Mouse (Mus musculus) kidney, postnatal 10 days (tissue): ENCODE measurements at regions not wholly inside any gene's neighbourhood (a gene's known extent, or its start where the extent isn't known, plus 50 kb on each side); places are given as distances from the start of the nearest gene placed in this dataset.

Experiments used
- DNase-seq: peaks from one replicate; pipeline ENCODE4 v3.0.0; 2021; ENCODE audit warnings: mixed read lengths

DNA sequence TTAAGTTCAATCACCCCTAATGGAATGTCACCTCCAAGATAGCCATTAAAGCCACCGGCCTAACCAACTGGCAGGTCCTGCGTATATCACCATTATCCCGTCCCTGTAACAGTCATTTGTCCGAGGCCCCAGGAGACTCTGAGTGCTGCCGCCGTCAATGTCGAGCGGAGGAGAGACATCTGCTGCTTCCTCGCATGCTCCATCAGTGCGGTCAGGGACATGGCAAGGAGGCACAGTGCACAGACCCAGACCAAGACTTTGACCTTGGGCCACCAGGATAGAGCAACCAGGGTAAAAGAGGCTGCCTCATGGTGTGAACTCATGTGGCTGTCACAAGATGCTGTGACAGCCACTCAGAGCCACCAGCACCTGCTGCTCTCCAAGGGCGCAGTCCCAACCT lies 172.9 kb downstream of the Tomm20 start:
- peak; percentile 49 for DNase-seq

- no peak for DNase-seq
Observed at GRCm38 (mm10) chr8:126772194-126772593, 173.4 kb downstream of the Tomm20 start.

- DNase-seq: peak; percentile 62
Observed at GRCm38 (mm10) chr8:126770374-126770773, 175.3 kb downstream of the Tomm20 start.

GRCm38 (mm10) chr8:126768142-126768541 lies 174.4 kb upstream of the Irf2bp2 start:
- DNase-seq: no peak

DNA sequence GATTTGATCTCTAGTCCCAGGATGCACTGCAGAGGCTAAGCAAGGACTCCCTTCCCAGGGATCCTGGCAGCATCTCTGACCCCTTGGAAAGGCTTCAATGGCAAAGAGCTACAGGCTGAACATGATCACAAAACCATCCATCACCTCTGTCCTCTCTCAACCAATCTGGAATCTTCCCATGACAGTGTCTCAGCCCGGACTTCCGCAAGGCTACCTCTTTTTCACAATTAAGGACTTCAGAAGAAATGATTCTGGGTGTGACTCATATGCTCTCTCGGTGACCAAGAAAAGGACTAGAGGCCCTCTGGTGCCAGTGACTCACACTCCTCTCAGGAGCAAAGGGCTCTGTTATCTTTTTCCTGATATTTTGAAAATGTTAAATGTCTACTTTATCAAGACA lies 173.6 kb upstream of the Irf2bp2 start:
- DNase-seq: no peak

DNA sequence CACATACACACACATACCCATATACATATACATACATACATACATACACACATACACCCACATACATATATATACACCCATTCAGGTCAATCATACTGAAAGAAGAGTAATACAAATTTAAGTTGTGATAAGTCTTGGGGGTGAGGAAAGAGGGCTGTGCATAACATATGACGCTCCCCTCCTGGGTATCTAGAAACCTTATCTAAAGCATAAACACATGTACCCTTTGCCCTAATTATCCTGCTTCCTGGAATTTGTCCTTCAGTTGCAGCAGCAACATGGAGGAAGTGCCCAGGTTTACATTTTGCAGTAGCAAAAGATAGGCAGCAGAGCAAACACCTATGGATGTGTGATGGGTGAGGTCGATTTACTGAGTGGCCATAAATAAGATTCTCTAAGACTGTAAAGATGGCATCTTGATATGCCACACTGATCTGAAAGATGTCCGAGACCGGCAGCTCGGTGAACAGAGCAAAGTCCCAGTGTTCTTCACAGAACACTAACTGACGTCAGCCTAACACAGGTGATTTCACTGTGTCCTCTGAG lies 172.0 kb upstream of the Irf2bp2 start:
- DNase-seq: no peak

DNA sequence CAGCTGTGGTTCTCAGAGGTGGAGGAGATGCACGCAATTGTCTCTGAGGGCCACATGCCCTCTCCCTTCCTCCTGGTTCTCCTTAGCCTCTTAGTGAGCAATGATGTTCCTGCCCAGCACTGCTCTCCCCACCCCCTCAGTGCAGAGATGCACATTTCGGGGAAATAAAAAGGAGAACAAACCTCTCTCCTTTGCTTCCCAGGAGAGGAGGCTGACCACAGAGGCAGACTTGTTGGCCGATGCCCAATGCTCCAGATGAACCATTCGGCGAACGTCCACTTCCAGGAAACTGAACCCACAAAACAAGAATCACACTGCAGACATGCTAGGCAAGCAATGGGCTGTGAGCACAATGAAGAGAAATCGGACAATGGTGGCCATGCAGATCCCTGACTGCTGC lies 169.8 kb upstream of the Irf2bp2 start:
- peak; percentile 33 for DNase-seq

GRCm38 (mm10) chr8:126759711-126760110 lies 165.9 kb upstream of the Irf2bp2 start:
- no peak for DNase-seq

- no peak for DNase-seq
Observed at GRCm38 (mm10) chr8:126758951-126759350, 165.2 kb upstream of the Irf2bp2 start.

- DNase-seq: peak; percentile 38
Observed at GRCm38 (mm10) chr8:126757951-126758757, 164.4 kb upstream of the Irf2bp2 start.

GRCm38 (mm10) chr8:126756300-126757097 lies 162.7 kb upstream of the Irf2bp2 start:
- no peak for DNase-seq

- no peak for DNase-seq
Observed at GRCm38 (mm10) chr8:126755669-126756068, 161.9 kb upstream of the Irf2bp2 start.

GRCm38 (mm10) chr8:126754361-126754809 lies 160.6 kb upstream of the Irf2bp2 start:
- no peak for DNase-seq

- DNase-seq: no peak
Observed at GRCm38 (mm10) chr8:126753059-126753855, 159.5 kb upstream of the Irf2bp2 start.

- no peak for DNase-seq
Observed at GRCm38 (mm10) chr8:126751416-126752140, 157.8 kb upstream of the Irf2bp2 start.

DNA sequence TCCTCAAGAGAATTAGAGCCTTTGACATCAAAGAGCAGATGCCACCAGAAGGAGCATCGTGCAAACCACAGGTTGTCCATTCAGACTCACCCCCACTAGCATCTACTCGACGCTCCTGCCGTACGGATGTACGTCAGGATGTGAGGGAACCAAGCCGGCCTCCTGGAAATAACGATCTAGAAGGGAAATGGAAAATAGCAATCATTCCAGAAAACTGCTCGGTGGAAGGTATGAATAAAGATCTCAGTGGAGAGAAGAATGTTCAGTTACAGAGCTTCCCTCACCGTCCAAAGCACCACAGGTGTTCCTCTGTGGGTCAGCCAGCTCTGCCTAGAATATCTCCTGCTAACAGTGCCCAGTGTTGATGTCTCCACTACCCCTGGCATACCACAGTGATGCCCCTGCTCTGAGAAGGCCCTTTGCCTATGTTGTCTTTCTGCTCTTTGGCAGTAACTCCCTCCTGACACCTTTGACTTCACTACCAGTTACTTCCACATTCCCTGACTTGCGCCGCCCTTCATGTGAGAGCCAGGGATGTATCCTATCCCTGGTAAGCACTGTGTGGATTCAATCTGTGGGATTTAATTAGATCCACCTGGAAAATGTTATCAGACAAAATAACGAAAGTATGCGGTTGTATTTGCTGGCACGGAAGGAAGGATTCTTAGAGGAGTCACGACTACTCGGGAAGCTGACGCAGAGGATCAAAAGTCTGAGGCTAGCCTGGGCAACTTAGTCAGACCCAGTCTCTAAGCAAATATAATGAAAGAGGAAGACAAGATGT lies 152.4 kb upstream of the Irf2bp2 start:
- no peak for DNase-seq

DNA sequence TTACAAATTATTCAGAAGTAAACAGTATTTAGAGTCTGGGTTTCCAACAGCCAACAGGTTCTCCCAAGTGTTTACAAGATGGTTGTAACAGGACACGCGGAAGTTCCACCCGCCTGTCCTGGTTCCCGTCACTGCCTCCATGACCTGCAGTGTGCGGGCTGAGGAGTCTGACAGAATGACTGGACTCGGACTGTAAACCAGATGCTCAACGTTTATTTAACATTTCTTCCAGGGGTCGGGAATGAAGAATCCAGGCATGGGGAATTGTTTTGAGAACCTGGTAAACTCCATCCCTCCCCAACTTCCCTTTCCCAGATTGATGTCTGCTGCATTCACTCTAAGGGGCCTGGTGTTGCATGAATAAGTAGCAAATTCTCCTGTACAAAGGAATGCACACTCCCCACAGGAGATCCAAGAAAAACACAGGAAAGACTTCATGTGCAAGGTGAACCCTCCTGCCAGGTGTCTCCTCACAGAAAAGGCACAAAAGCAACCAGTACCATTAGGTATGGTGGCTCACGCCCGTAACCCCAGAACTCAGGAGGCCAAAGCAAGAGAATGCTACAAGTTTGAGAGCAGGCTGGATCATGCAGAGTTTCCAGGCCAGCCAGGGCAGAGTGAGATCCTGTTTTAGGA lies 151.1 kb upstream of the Irf2bp2 start:
- no peak for DNase-seq

- DNase-seq: no peak
Observed at GRCm38 (mm10) chr8:126743296-126743695, 149.5 kb upstream of the Irf2bp2 start.

GRCm38 (mm10) chr8:126742081-126742480 lies 148.3 kb upstream of the Irf2bp2 start:
- no peak for DNase-seq

DNA sequence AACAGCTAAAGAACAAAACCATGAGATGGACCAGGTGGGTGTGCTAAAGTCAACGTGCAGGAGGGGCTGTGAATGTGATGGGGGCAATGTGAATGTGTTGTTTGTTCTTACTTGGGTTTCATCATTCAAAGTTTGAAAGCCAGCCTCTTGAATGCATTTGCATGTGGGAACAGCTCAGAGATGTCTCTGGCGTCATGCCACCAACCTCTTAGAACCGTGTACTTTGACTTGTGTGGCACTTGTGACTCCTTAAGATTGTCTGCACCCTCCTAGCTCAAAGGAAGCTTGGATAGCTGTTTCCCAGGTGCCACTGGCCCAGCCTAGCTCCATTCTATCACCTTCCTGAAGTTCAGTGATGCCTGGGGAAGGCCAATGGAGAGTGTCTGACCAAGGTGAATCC lies 147.2 kb upstream of the Irf2bp2 start:
- DNase-seq: peak; percentile 54

- no peak for DNase-seq
Observed at GRCm38 (mm10) chr8:126739768-126740167, 146.0 kb upstream of the Irf2bp2 start.
